Mouse (Mus musculus) thymus, postnatal 10 days (tissue): ENCODE measurements around the gene Hpcal1.
"Not testable (repeated sequence)": the region's sequence is repeated elsewhere in the genome, so short reads cannot be mapped to it uniquely, and the experiment has no call there.

Source experiments
- DNase-seq, 2 experiments: peaks; one replicate each; pipeline ENCODE4 v3.0.0; 2021; ENCODE audit warnings: low spot score in 2 of 2

Hpcal1 gene

DNA sequence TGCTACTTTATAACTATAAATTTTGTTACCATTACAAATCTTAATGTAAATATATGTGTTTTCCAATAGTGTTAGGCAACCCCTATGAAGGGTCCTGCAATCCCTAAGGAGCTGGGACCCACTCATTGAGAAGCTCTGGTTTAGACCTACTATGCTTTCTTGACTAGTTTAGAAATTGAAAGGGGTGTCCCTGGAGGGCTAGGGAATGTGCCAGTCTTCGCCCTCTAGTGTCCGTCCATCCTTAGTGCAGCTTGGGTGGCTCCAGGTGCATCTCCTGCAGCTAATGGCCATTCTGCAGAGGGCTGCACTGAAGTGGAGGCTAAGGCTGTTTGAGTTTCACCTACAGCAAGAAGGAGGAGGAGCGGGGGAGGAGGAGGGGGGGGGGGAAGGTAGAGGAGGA, 87.7 kb downstream of the Hpcal1 start:
- peak; percentile 28 to 44 for DNase-seq

GRCm38 (mm10) chr12:17779093-17779492, 88.4 kb downstream of the Hpcal1 start:
- DNase-seq: no peak

GRCm38 (mm10) chr12:17789486-17789885, 98.8 kb downstream of the Hpcal1 start:
- no peak for DNase-seq

DNA sequence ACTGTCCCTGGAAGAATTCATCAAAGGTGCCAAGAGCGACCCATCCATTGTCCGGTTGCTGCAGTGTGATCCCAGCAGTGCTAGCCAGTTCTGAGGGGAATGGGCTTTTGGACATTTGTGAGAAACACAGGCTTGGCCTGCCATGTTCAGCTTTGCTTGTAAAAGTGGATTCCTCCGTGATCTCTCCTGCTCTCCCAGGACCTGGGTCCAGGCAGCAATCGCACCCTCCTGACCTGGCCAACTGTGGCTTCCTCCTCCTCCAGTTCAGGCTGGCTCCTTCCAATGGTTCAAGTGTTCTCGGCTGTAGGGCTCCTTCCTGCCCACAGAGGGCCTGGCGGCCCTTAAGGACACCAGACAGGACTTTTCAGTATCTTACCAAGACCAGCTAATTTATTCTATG, 100.5 kb downstream of the Hpcal1 start:
- DNase-seq: no peak

GRCm38 (mm10) chr12:17792756-17793155, 102.1 kb downstream of the Hpcal1 start:
- no peak for DNase-seq

GRCm38 (mm10) chr12:17795660-17796278, 105.1 kb downstream of the Hpcal1 start:
- DNase-seq: peak; percentile 40 to 85

- not testable (repeated sequence) for DNase-seq
Observed at GRCm38 (mm10) chr12:17798261-17798660, 107.6 kb downstream of the Hpcal1 start.

GRCm38 (mm10) chr12:17808542-17808941, 117.9 kb downstream of the Hpcal1 start:
- peak; percentile 41 to 82 for DNase-seq

DNA sequence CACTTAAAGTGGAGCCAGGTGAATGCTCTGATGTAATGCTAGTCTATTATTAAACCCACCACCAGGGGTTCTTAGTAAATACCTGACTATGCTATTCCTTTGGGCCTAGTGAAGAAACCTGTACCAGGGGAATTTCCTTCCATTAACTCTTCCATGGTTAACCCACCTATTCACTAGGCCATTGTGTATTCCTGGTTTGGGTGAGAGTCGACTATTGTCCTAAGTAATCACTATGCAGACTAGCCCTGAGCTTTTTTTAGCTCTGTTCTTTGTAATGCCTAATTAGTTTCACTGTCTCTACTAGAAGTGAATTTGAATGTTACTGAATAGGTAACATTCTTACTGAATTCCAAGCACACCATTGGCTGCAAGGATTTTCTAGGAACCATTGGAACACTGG, 144.6 kb downstream of the Hpcal1 start:
- DNase-seq: not testable (repeated sequence)
